Mouse (Mus musculus): ENCODE data around the gene Prss50. TPM values are rescaled to one million over a fixed set of nuclear protein-coding genes. Genes with fewer than 3 reads are reported as not detected.

Gene Prss50
- total and polyA plus RNA-seq, 3 experiments = not detected

- H3K9ac ChIP-seq (ENCODE audit: control insufficient read depth, low read depth, low read length, poor library complexity, severe bottlenecking) = no peak overlapping the region
- TF ChIP-seq USF2 (IDR thresholded peaks at IDR 0.05; ENCODE audit: borderline replicate concordance in 1 of 2, insufficient read depth in 1 of 2, low read depth in 1 of 2, low read length in 2 of 2) (no peak), SIN3A (IDR thresholded peaks at IDR 0.05; ENCODE audit: low read length) (no peak), ELF1 (IDR thresholded peaks at IDR 0.05; ENCODE audit: low read depth, low read length) (no peak), BHLHE40 (IDR thresholded peaks at IDR 0.05; ENCODE audit: borderline replicate concordance, low read depth, low read length) (no peak), CTCF (IDR thresholded peaks at IDR 0.05 in 2 of 3, conservative IDR thresholded peaks at IDR 0.05 in 1 of 3; ENCODE audit: control insufficient read depth in 1 of 3, insufficient read depth in 1 of 3, low read depth in 2 of 3, low read length in 3 of 3, poor library complexity in 1 of 3, severe bottlenecking in 1 of 3) (no peak), TBP (IDR thresholded peaks at IDR 0.05; ENCODE audit: low read depth, low read length) (no peak), ZC3H11A (IDR thresholded peaks at IDR 0.05; ENCODE audit: low read depth, low read length) (no peak), CHD1 (IDR thresholded peaks at IDR 0.05; ENCODE audit: low read depth, low read length) (no peak), TCF12 (IDR thresholded peaks at IDR 0.05; ENCODE audit: low read depth, low read length) (no peak), MYC (IDR thresholded peaks at IDR 0.05; ENCODE audit: low read depth, low read length) (no peak)
- H3K27ac ChIP-seq (ENCODE audit: control insufficient read depth, low read depth, low read length) = no peak overlapping the region
- H3K4me3 ChIP-seq (ENCODE audit: control insufficient read depth in 1 of 2, insufficient read depth in 1 of 2, low read depth in 2 of 2, low read length in 2 of 2) = no peak overlapping the region
- H3K27me3 ChIP-seq (ENCODE audit: control insufficient read depth in 1 of 2, insufficient read depth in 2 of 2, low read length in 2 of 2) = no peaks in the 10 kb centered on the region
- DNase-seq (ENCODE audit: low read depth, low spot score) = no peak
- H3K79me2 ChIP-seq (ENCODE audit: control insufficient read depth, insufficient read depth, low read length, poor library complexity) = no peaks in the 10 kb centered on the region
- H3K9me3 ChIP-seq (replicated peaks; ENCODE audit: insufficient read depth, low read length) = no peaks in the 10 kb centered on the region
- H3K36me3 ChIP-seq (ENCODE audit: control insufficient read depth in 1 of 2, insufficient read depth in 2 of 2, low read length in 2 of 2) = no peaks in the 10 kb centered on the region
- H3K4me1 ChIP-seq (ENCODE audit: control insufficient read depth in 1 of 2, insufficient read depth in 2 of 2, low read length in 2 of 2) = no peaks in the 10 kb centered on the region
Observed at GRCm38 (mm10) chr9:110893429-110893828, 35.7 kb downstream of the Prss50 start.

GRCm38 (mm10) chr9:110895507-110895906 lies 37.7 kb downstream of the Prss50 start:
- Histone ChIP-seq H3K27ac (ENCODE audit: control insufficient read depth, low read depth, low read length) (no peak overlapping the region), H3K4me1 (ENCODE audit: control insufficient read depth in 1 of 2, insufficient read depth in 2 of 2, low read length in 2 of 2) (no peaks in the 10 kb centered on the region), H3K4me3 (ENCODE audit: control insufficient read depth in 1 of 2, insufficient read depth in 1 of 2, low read depth in 2 of 2, low read length in 2 of 2) (no peak overlapping the region), H3K27me3 (ENCODE audit: control insufficient read depth in 1 of 2, insufficient read depth in 2 of 2, low read length in 2 of 2) (no peaks in the 10 kb centered on the region), H3K9me3 (replicated peaks; ENCODE audit: insufficient read depth, low read length) (no peaks in the 10 kb centered on the region), H3K9ac (ENCODE audit: control insufficient read depth, low read depth, low read length, poor library complexity, severe bottlenecking) (no peak overlapping the region), H3K36me3 (ENCODE audit: control insufficient read depth in 1 of 2, insufficient read depth in 2 of 2, low read length in 2 of 2) (no peaks in the 10 kb centered on the region), H3K79me2 (ENCODE audit: control insufficient read depth, insufficient read depth, low read length, poor library complexity) (no peaks in the 10 kb centered on the region)
- DNase-seq (ENCODE audit: low read depth, low spot score) = no peak
- TF ChIP-seq ELF1 (IDR thresholded peaks at IDR 0.05; ENCODE audit: low read depth, low read length) (no peak), SMC3 (IDR thresholded peaks at IDR 0.05; ENCODE audit: low read depth, low read length) (no peak), E2F4 (IDR thresholded peaks at IDR 0.05; ENCODE audit: borderline replicate concordance, low read depth, low read length) (no peak), BHLHE40 (IDR thresholded peaks at IDR 0.05; ENCODE audit: borderline replicate concordance, low read depth, low read length) (no peak), USF1 (IDR thresholded peaks at IDR 0.05; ENCODE audit: low read depth, low read length) (no peak), CHD1 (IDR thresholded peaks at IDR 0.05; ENCODE audit: low read depth, low read length) (no peak), NELFE (IDR thresholded peaks at IDR 0.05; ENCODE audit: low read depth, low read length) (no peak), MAX (IDR thresholded peaks at IDR 0.05; ENCODE audit: low read length) (no peak), GABPA (IDR thresholded peaks at IDR 0.05; ENCODE audit: low read depth, low read length) (no peak), MAFK (IDR thresholded peaks at IDR 0.05; ENCODE audit: borderline replicate concordance, low read depth, low read length) (no peak), NRF1 (IDR thresholded peaks at IDR 0.05; ENCODE audit: insufficient read depth, low read depth, low read length, poor library complexity, severe bottlenecking) (no peak), ZKSCAN1 (IDR thresholded peaks at IDR 0.05; ENCODE audit: low read depth, low read length) (no peak), ZNF384 (IDR thresholded peaks at IDR 0.05; ENCODE audit: low read depth, low read length) (no peak), POLR2AphosphoS5 (IDR thresholded peaks at IDR 0.05; ENCODE audit: borderline replicate concordance, low read depth, low read length) (no peak), KAT2A (conservative IDR thresholded peaks at IDR 0.05; ENCODE audit: low read depth, low read length) (no peak), CHD2 (IDR thresholded peaks at IDR 0.05; ENCODE audit: low read length) (no peak), ZC3H11A (IDR thresholded peaks at IDR 0.05; ENCODE audit: low read depth, low read length) (no peak), JUND (IDR thresholded peaks at IDR 0.05; ENCODE audit: low read depth, low read length) (no peak), EP300 (IDR thresholded peaks at IDR 0.05; ENCODE audit: low read depth in 1 of 2, low read length in 2 of 2) (no peak)
